Mouse (Mus musculus) spleen, postnatal 10 days (tissue): Measurements from ENCODE around the gene Dync1i1.

Source experiments
- DNase-seq, 2 experiments: peaks; one replicate each; pipeline ENCODE4 v3.0.0; 2021 to 2022; ENCODE audit warnings: low spot score in 2 of 2

The Dync1i1 gene

GRCm38 (mm10) chr6:6053946-6054345 lies 328.5 kb downstream of the Dync1i1 start:
- DNase-seq = no peak

- no peak for DNase-seq
Measured at GRCm38 (mm10) chr6:6058548-6058947, 333.1 kb downstream of the Dync1i1 start.

- DNase-seq = no peak
Measured at GRCm38 (mm10) chr6:6067201-6067600, 341.8 kb downstream of the Dync1i1 start.

GRCm38 (mm10) chr6:6070015-6070414 lies 344.6 kb downstream of the Dync1i1 start:
- no peak for DNase-seq

- no peak for DNase-seq
Measured at GRCm38 (mm10) chr6:6071038-6071437, 345.6 kb downstream of the Dync1i1 start.

- no peak for DNase-seq
Measured at GRCm38 (mm10) chr6:6075940-6076447, 350.6 kb downstream of the Dync1i1 start.

- no peak for DNase-seq
Measured at GRCm38 (mm10) chr6:6077234-6077633, 351.8 kb downstream of the Dync1i1 start.
